Mouse (Mus musculus) ES-Bruce4 (cell line): ENCODE results near the gene Atraid. TPM values are rescaled to one million over a fixed set of nuclear protein-coding genes. Genes with fewer than 3 reads are reported as not detected.
A peak's percentile ranks its signal among the peaks of the same experiment; 100 is the strongest.

ENCODE experiments used
- H3K27ac ChIP-seq: 2 replicates; pipeline ENCODE4 v1.5.1; 2012; ENCODE audit warnings: low read length, inconsistent platforms; ENCODE audit not compliant: insufficient read depth
- H3K27me3 ChIP-seq: 2 replicates; pipeline ENCODE4 v1.6.1; 2012; ENCODE audit warnings: mild to moderate bottlenecking, low read length, inconsistent platforms; ENCODE audit not compliant: control insufficient read depth, poor library complexity, insufficient read depth, severe bottlenecking
- H3K36me3 ChIP-seq: 2 replicates; pipeline ENCODE4 v1.6.1; 2012; ENCODE audit warnings: inconsistent platforms, mild to moderate bottlenecking, low read length, moderate library complexity; ENCODE audit not compliant: control insufficient read depth, poor library complexity, insufficient read depth, severe bottlenecking
- H3K4me1 ChIP-seq: one replicate; pipeline ENCODE4 v1.8.1; 2011; ENCODE audit warnings: low read length; ENCODE audit not compliant: control insufficient read depth, insufficient read depth
- H3K4me3 ChIP-seq: 2 replicates; pipeline ENCODE4 v1.5.1; 2011; ENCODE audit warnings: low read depth, mild to moderate bottlenecking, low read length
- H3K9ac ChIP-seq: 2 replicates; pipeline ENCODE4 v1.6.1; 2012; ENCODE audit warnings: low read depth, mild to moderate bottlenecking, inconsistent platforms; ENCODE audit not compliant: poor library complexity, severe bottlenecking
- H3K9me3 ChIP-seq: replicated peaks from 2 replicates; pipeline ENCODE4 v1.6.1; 2012; ENCODE audit warnings: mild to moderate bottlenecking, low read length, inconsistent platforms; ENCODE audit not compliant: control insufficient read depth, poor library complexity, insufficient read depth, severe bottlenecking
- CTCF ChIP-seq: IDR thresholded peaks from one replicate; pipeline ENCODE4 v1.8.1; 2011; ENCODE audit warnings: low read depth, low read length
- EP300 ChIP-seq: IDR thresholded peaks from 2 replicates; pipeline ENCODE4 v1.6.1; 2011; ENCODE audit warnings: low read depth, low read length; ENCODE audit not compliant: insufficient read depth
- POLR2A ChIP-seq: IDR thresholded peaks from one replicate; pipeline ENCODE4 v1.8.1; 2011; ENCODE audit warnings: low read length; ENCODE audit not compliant: insufficient read depth
- polyA plus RNA-seq: library from polyadenylated mRNA; stranded (reverse); fragments of >200 nt; gene quantifications from 2 replicates; pipeline ENCODE4 v1.2.4, GENCODE M21; 2011; ENCODE audit warnings: low read depth; ENCODE audit not compliant: missing spikeins, insufficient read depth, insufficient read length

Gene Atraid
- 28.6 and 31.8 TPM in 2 replicates for polyA plus RNA-seq

GRCm38 (mm10) chr5:31047848-31048762 lies at the start of gene Atraid:
Gene Atraid, plus strand, starts transcription at chr5:31048312.
- Histone ChIP-seq H3K36me3 (no peaks in the 10 kb centered on the region), H3K27ac (peak within 1 kb of the TSS; percentile 61; the same call in 1 of the 2 replicates), H3K4me3 (peak within 1 kb of the TSS; percentile 84), H3K9ac (peak within 1 kb of the TSS; percentile 19), H3K27me3 (no peaks in the 10 kb centered on the region), H3K9me3 (no peaks in the 10 kb centered on the region), H3K4me1 (no peaks in the 10 kb centered on the region)
- TF ChIP-seq POLR2A (peak; percentile 64), EP300 (no peak)

- H3K4me1 ChIP-seq = no peaks in the 10 kb centered on the region
- no peaks in the 10 kb centered on the region for H3K9me3 ChIP-seq
- no peak overlapping the region for H3K9ac ChIP-seq
- no peak overlapping the region for H3K4me3 ChIP-seq
- no peaks in the 10 kb centered on the region for H3K27me3 ChIP-seq
- no peak overlapping the region for H3K27ac ChIP-seq
- TF ChIP-seq POLR2A (no peak), EP300 (no peak), CTCF (no peak)
- H3K36me3 ChIP-seq = no peaks in the 10 kb centered on the region
Observed at GRCm38 (mm10) chr5:30999324-30999723, 48.8 kb upstream of the Atraid start.

GRCm38 (mm10) chr5:31000122-31000521 lies 48.0 kb upstream of the Atraid start:
- Histone ChIP-seq H3K36me3 (no peaks in the 10 kb centered on the region), H3K27ac (no peak overlapping the region), H3K9me3 (no peaks in the 10 kb centered on the region), H3K4me1 (no peaks in the 10 kb centered on the region), H3K4me3 (no peak overlapping the region), H3K9ac (no peak overlapping the region), H3K27me3 (no peaks in the 10 kb centered on the region)
- no peak for TF ChIP-seq EP300
- no peak for TF ChIP-seq POLR2A
- no peak for TF ChIP-seq CTCF

- no peak for TF ChIP-seq EP300
- no peaks in the 10 kb centered on the region for H3K36me3 ChIP-seq
- H3K9me3 ChIP-seq = no peaks in the 10 kb centered on the region
- H3K4me3 ChIP-seq = no peak overlapping the region
- H3K27ac ChIP-seq = no peak overlapping the region
- no peak overlapping the region for H3K9ac ChIP-seq
- H3K4me1 ChIP-seq = no peaks in the 10 kb centered on the region
- no peaks in the 10 kb centered on the region for H3K27me3 ChIP-seq
Observed at GRCm38 (mm10) chr5:31000993-31001392, 47.1 kb upstream of the Atraid start.

- Histone ChIP-seq H3K27me3 (no peaks in the 10 kb centered on the region), H3K36me3 (no peaks in the 10 kb centered on the region), H3K4me3 (no peak overlapping the region), H3K9me3 (no peaks in the 10 kb centered on the region), H3K9ac (no peak overlapping the region), H3K27ac (no peak overlapping the region), H3K4me1 (no peaks in the 10 kb centered on the region)
- no peak for TF ChIP-seq EP300
- no peak for TF ChIP-seq CTCF
- no peak for TF ChIP-seq POLR2A
Observed at GRCm38 (mm10) chr5:31001560-31001959, 46.6 kb upstream of the Atraid start.

DNA sequence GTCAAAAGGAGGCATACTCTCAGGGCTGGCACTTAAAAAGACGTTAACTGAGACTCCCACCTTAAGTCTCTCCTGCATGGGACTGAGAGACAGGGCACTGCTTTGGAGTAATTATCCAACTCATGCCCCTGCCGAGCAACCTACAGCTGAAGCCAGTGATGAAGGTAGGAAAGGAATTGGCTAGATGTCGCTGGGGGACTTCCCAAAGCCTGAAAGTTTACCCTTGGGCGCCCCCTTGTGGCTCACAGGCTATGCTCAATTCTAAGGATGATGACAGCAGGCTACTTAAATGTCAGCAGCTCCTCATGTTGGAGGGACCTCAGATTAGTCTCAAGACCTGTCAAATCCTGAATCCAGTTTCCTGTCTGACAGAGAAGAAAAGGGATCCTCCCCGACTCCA lies 43.9 kb upstream of the Atraid start:
- Histone ChIP-seq H3K4me3 (no peak overlapping the region), H3K27ac (no peak overlapping the region), H3K4me1 (no peaks in the 10 kb centered on the region), H3K36me3 (no peaks in the 10 kb centered on the region), H3K9me3 (no peaks in the 10 kb centered on the region), H3K27me3 (no peaks in the 10 kb centered on the region), H3K9ac (no peak overlapping the region)
- TF ChIP-seq POLR2A (no peak), EP300 (no peak), CTCF (peak; percentile 87)
